Mouse (Mus musculus) cerebellum, postnatal 36 days (tissue): ENCODE results near the gene Tcf7l2.

ENCODE experiments used
- DNase-seq, 2 experiments: peaks; one replicate each; pipeline ENCODE4 v3.0.0; 2021 to 2022; ENCODE audit warnings: mixed read lengths in 2 of 2

The Tcf7l2 gene

DNA sequence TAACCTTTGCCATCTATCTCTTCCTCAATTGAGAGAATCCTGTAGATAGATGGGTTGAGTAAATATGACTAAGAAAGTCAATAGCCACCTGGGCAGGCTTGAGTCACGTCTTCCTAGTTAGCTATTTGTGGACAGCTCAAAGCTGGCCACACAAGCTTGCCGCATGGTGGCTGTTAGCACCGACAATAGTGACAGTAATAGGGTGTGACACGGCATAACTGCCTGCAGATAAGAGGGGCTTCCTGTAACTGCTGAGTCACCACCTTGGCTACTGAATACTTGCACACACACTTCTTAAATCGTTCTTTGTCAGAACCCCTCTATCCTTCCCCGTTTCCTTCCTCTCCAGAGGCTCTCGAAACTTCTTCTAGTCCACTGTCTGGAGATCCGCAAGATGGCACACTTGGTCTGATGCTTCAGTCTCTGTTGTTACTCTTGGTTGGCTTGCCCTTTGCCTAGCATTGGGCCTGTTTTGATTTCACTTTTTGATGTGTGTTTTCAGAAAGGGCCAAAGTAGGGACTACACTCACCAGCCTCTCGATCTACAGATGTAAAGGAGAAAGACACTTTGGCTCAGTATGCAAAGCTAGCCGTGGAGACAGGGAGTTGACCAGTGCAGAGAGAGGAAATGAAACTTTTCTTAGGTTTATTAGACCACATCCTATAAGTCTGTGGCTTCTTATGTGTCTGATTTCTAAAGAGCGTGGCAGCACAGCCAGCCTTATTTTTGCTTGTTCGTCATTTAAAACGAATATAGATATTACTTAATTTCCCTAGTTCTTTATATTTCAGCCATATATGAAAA, 124.4 kb downstream of the Tcf7l2 start:
- DNase-seq, result no peak

GRCm38 (mm10) chr19:55867255-55867654, 125.6 kb downstream of the Tcf7l2 start:
- no peak for DNase-seq

DNA sequence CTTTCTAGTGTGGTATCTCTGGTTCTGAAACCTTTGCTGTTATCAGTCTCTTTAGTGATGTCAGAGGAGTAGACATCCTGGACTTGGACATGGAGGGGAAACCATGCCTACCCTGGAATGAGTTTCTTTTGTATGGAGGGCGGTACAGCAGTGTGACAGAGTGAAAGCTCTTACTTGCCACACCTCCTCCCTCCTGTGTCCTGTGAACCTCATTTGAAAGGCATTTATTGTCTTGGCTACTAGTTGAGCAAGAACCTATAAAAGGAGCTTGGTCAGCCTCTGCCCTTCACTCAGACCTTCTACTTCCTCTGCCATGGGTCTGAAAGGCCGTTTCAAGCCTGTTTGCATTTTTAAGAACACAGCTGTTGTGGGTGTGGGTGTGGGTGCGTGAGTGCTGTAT, 126.3 kb downstream of the Tcf7l2 start:
- DNase-seq, result no peak

DNA sequence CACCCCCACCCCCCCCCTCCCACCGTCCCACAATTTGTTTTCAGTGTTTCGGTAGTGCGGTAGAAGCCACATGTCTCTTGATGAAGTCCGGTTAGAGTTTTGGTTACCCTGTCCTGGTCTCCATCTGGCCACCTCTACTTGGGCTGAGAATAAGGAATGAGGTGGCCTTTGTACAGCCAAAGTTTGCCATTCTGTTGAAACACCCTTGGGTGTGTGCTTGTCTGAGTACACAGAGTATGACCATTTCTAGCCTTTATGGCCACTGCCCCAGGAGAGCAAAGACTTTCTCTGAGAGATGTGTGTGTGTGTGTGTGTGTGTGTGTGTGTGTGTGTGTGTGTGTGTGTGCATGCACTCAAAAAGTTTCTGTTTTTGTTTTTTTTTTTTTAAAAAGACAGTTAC, 127.0 kb downstream of the Tcf7l2 start:
- no peak for DNase-seq

GRCm38 (mm10) chr19:55870825-55871224, 129.2 kb downstream of the Tcf7l2 start:
- DNase-seq, result no peak

DNA sequence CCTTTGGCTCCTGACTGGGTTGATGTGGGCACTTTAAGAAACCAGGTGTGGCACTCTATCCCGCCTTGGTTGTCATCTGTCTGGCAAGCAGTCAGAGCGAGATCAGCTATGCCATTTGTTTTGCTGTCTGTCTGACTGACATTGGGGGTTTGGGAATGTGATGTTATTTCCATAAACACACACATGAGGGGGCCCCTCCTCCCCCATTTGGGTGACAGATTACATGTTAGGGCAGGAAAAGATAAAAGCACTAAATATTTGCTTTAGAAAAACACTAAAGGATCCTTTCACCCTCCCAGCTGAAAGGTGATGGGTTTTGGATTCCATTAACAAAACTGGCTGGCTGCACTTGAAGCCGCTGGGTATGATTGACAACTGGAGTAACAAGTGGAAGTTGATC, 129.9 kb downstream of the Tcf7l2 start:
- DNase-seq, result no peak

GRCm38 (mm10) chr19:55873221-55873620, 131.6 kb downstream of the Tcf7l2 start:
- DNase-seq, result no peak

- DNase-seq, result no peak
Observed at GRCm38 (mm10) chr19:55876501-55876900, 134.9 kb downstream of the Tcf7l2 start.

DNA sequence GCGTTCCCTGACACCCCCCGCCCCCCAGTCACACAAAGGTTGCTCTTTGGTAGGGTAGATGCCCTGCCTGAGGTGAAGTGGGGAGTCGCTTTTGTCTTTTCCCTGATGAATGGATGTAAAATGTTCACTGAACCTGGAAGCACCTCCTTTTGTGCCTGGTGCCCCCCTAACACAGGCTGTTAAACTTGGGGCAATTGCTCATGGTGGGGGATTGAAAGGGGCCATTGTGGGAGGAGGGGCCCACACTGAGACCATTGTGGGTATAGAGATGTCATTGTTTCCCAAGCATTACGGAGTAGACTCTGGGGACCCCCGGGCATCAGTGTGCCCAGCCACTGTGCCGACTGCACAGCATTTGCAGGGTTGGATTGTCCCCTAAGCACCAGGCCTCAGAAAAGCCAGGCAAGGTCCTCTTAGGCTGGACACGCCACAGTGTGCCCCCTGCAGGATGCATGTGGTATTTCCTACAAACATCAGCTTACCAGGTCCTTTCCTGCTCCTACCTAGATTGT, 135.8 kb downstream of the Tcf7l2 start:
- DNase-seq, result peak; percentile 32 to 40

DNA sequence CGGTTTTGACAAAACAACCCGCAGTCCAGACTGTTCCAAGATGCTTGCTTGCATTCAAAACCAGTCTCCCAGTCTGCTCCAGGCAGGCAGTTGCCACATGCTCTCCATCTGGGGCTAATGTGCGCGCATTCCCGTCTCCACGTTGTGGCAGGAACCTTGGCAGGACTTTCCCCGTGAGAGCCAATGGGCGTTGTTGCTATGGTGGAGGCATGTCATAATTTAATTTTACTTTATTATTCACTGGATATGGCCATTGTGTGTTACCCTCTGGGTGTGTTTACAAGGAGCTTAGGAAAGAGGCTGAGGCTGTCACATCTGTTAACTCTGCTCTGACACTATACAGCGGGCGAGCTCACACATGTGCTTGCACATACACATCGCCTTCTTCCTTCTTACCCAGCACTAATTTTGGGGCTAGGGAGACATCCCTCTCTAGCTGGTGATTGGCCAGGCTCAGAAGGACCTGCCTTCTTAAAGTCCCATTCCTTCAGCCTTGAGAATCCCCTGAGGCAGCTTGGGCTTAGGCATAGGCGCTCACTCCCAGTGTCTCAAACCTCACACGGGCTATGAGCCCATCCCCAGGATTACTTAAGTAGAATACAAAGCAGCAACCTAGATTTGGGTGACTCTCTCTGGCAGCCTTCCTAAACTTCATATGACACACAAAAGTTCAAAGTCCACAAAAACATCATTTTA, 139.2 kb downstream of the Tcf7l2 start:
- peak in 1 of 2 experiments; percentile 4 for DNase-seq

- no peak for DNase-seq
Observed at GRCm38 (mm10) chr19:55886536-55886935, 144.9 kb downstream of the Tcf7l2 start.

GRCm38 (mm10) chr19:55891692-55892183, 150.1 kb downstream of the Tcf7l2 start:
- DNase-seq, result no peak

DNA sequence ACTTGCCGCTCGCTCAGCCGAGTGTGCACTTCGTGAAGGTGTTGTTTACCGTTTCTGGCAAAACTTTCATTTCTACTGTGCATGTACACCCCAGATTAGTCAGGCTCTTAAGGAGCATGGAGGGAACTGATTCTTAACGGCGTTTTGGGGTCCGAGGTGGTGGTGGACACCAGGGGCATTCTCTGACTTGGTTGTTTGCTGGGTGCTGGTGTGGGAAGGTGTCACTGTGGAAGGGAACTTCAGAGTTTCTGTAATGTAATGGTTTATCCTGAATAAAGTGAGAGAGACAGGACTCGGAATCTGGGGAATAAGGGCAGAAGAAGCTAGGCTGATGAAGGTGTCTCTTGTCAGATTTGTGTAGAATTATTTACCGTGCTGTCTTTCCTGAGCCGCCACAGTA, 151.9 kb downstream of the Tcf7l2 start:
- no peak for DNase-seq

- no peak for DNase-seq
Observed at GRCm38 (mm10) chr19:55894396-55894795, 152.8 kb downstream of the Tcf7l2 start.

DNA sequence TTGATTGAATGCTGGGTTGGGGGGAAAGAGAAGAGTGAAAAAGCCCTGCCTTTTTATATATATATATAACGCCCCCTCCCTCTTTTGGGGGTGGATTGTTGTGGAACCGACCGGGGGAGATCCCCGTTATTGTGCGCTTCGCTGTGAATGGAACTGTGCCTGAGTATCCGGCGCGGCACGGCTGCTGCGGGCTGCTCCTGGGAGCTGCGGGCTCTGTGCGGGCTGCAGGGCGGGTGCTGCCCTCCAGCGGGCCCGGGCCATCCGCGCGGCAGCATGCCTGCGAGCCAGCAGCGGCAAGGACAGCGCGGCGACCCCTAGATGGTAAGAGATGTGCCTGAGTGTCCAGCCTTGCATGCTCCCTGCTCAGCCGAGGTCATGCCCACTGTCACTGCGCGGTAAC, 153.7 kb downstream of the Tcf7l2 start:
- peak; percentile 9 to 19 for DNase-seq

DNA sequence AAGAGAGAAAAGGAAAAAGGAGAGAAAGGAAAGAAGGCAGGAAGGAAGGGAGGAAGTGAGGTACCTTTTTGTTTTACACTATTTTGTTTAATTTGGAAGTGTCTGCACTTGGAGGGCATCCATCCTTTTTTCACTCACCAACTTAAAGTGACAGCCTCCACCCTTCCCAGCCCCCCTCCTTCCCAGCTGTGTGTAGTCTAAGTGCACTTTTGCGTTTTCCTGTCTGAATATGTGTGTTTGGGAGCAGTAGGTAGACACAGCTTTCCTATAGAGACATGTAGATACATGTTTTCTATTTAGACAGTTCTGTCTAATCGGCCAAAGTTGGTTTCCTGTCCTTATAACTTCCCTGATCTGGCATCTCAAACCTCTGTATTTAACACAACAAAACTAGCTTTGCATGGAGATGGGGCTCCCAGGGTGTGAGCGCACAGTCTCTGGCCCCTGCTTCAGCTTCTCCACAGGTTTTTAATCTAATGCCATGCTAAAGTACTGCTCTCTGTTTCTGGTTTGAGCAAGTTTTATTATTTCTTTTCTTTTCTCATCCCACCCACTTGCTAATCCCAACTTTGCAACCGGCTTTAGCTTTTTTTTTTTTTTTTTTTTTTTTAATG, 154.3 kb downstream of the Tcf7l2 start:
- DNase-seq, result no peak

DNA sequence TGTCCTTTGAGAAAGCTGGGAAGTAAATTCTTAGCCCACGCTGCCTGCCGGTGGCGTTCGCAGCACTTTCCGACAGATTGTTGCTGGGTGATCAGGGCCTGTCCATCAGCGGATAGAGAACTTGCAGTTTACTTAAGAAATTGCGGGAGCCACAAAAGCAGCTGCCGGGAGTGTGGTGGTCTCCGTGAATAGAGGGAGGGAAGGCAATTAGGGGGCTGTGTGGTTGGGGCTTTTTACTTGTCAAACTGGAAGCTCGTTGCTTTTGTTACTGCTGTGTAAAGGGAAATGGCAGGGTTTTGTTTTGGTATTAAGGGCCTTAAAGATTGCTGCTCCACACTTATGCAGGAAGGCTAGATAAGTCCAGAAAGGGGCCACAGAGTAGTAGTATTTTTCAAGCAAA, 155.0 kb downstream of the Tcf7l2 start:
- no peak for DNase-seq

GRCm38 (mm10) chr19:55902573-55903385, 161.2 kb downstream of the Tcf7l2 start:
- no peak for DNase-seq

- no peak for DNase-seq
Observed at GRCm38 (mm10) chr19:55909039-55909438, 167.4 kb downstream of the Tcf7l2 start.

DNA sequence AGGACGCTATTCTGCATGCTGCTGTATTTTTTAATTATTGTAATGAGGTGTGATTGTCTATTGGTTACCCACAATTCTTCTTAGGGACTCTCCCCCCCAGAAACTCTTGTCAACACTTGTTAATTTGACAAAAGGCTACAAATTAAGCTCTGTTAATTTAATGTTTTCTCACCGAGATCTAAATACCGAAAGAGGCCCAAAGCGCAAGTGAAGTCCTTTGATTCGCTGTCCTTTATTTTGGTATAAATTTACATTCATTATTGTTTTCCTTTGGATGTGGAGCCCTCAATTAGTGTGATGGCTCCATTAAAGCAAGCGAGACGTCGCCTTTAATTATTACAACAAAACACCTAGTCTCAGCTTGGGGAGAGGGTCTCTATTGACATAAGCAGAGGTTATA, 170.3 kb downstream of the Tcf7l2 start:
- DNase-seq, result no peak

GRCm38 (mm10) chr19:55912813-55913212, 171.2 kb downstream of the Tcf7l2 start:
- DNase-seq, result no peak

- DNase-seq, result no peak
Observed at GRCm38 (mm10) chr19:55913585-55913984, 172.0 kb downstream of the Tcf7l2 start.
